Mouse (Mus musculus): ENCODE measurements around the gene Sh3bp5l. TPM values are rescaled to one million over a fixed set of nuclear protein-coding genes. Genes with fewer than 3 reads are reported as not detected.
A peak's percentile ranks its signal among the peaks of the same experiment; 100 is the strongest.
"Not testable (repeated sequence)": the region's sequence is repeated elsewhere in the genome, so short reads cannot be mapped to it uniquely, and the experiment has no call there.

The Sh3bp5l gene
- polyA plus RNA-seq, 2 experiments = 9.0 to 9.1 TPM

DNA sequence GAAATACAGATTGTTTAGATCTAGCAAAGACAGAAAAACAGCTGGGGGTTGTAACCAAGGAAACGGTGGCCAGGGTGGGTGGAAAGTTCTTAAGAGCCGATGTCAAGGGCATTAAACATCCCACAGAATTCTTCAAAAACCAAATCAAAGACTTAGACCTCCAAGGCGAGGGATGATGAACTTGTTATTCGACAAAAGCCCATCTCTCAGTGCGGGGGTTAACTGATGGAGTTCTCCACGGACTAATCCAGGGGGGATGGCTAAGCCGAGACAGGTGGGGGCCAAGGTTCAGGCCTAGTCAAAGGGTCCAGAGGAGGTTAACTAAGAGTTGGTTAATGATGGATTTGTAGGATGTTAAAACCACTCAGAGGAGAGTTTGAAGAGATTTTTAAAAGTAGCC lies 26.9 kb upstream of the Sh3bp5l start:
- Histone ChIP-seq H3K27ac (no peak overlapping the region), H3K4me1 (replicated peaks; ENCODE audit: control insufficient read depth in 2 of 2, insufficient read depth in 2 of 2, low read length in 1 of 2) (peaks cover 12 to 19% of the 10 kb centered on the region in 2 experiments), H3K36me3 (replicated peaks; ENCODE audit: control insufficient read depth, insufficient read depth, low read depth) (no peaks in the 10 kb centered on the region), H3K4me3 (ENCODE audit: insufficient read depth in 1 of 2, low read depth in 2 of 2, low read length in 2 of 2) (peak overlapping the region; percentile 10 to 29; a peak in 2 of 4 replicates), H3K9ac (replicated peaks) (no peak overlapping the region), H3K4me2 (ENCODE audit: low read depth) (peak overlapping the region; percentile 66), H3K27me3 (ENCODE audit: control insufficient read depth, insufficient read depth, low read length) (no peaks in the 10 kb centered on the region), H3K9me3 (ENCODE audit: control insufficient read depth, low read length) (no peaks in the 10 kb centered on the region)
- TF ChIP-seq EP300 (IDR thresholded peaks at IDR 0.05; ENCODE audit: low read depth) = no peak
- no peak for TF ChIP-seq CTCF (IDR thresholded peaks at IDR 0.05; ENCODE audit: low read depth)
- ATAC-seq (ENCODE audit: insufficient read depth) = no peak
- no peak for DNase-seq (ENCODE audit: low read depth in 3 of 3, low spot score in 3 of 3)
- WGBS (ENCODE audit: insufficient replicate concordance) = 52% methylated on average over 7 of the region's 7 CpGs

- DNase-seq (ENCODE audit: low read depth in 3 of 3, low spot score in 3 of 3); H3K27ac ChIP-seq; H3K4me3 ChIP-seq (ENCODE audit: insufficient read depth in 1 of 2, low read depth in 2 of 2, low read length in 2 of 2); H3K9me3 ChIP-seq (ENCODE audit: control insufficient read depth, low read length); H3K36me3 ChIP-seq (replicated peaks; ENCODE audit: control insufficient read depth, insufficient read depth, low read depth); H3K9ac ChIP-seq (replicated peaks); H3K4me2 ChIP-seq (ENCODE audit: low read depth); ATAC-seq (ENCODE audit: insufficient read depth); H3K27me3 ChIP-seq (ENCODE audit: control insufficient read depth, insufficient read depth, low read length): not testable (repeated sequence)
- 80% methylated on average over 8 of the region's 8 CpGs for WGBS (ENCODE audit: insufficient replicate concordance)
- peaks cover 12 to 19% of the 10 kb centered on the region in 2 experiments for H3K4me1 ChIP-seq (replicated peaks; ENCODE audit: control insufficient read depth in 2 of 2, insufficient read depth in 2 of 2, low read length in 1 of 2)
Observed at GRCm38 (mm10) chr11:58305299-58305698, 25.2 kb upstream of the Sh3bp5l start.

DNA sequence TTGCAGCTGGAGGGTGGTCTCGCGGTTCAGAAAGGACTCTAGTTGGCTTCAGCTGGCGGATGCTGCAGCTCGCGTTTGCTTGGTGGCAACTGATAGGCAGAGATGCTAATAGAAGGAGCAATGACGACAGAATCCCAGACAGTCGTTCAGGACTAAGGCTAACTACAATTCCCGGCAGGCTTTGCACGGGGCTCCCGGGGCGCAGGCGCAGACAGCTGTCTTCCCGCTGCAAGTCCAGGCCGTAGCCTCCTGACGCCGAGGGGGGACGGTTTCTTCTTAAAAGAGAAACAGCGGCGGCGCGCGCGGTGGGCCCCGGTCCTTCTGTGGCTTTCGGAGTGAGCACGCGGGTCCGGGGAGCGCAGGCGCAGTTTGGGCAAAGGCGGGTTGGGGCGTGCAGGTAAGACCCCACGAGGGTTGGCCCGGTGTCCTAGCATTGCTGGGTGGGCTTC lies 23.6 kb upstream of the Sh3bp5l start, which contains the start of gene Zfp692:
Gene Zfp692, plus strand, starts transcription at position 210 of the 449 bp plus-strand sequence.
- peak within 1 kb of the TSS; percentile 82 for H3K9ac ChIP-seq (replicated peaks)
- under 1% methylated on average over 34 of the region's 34 CpGs for WGBS (ENCODE audit: insufficient replicate concordance)

DNA sequence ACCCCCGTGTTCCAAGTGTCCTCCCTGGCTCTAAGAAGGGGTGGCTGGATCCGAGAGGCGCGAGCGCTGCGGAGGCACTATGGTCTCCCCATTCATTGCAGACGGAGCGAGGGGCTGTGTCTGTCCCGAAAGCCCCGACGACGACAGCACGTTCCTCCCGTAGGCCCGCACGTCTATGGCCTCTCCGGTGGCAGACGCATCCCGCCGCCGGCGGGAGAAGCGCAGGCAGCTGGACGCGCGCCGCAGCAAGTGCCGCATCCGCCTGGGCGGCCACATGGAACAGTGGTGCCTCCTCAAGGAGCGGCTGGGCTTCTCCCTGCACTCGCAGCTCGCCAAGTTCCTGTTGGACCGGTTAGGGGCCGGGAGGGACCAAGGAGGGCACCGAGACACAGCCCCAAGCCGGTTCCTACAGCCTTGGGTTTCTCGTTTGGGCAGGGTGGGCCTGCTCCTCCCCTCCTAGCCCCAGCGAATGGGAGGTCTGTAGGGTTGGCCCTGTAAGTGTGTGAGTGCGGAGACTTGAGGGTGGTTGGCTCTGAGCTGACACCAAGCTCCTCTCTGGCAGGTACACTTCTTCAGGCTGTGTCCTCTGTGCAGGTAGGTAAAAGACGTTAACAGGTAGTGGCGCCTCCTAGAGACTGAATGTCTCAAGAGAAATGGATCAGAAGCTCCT lies 23.0 kb upstream of the Sh3bp5l start:
- Histone ChIP-seq H3K4me2 (ENCODE audit: low read depth) (peak overlapping the region; percentile 95), H3K4me1 (replicated peaks; ENCODE audit: control insufficient read depth in 2 of 2, insufficient read depth in 2 of 2, low read length in 1 of 2) (peaks cover 12 to 14% of the 10 kb centered on the region in 2 experiments), H3K4me3 (ENCODE audit: insufficient read depth in 1 of 2, low read depth in 2 of 2, low read length in 2 of 2) (peak overlapping the region; percentile 54 to 76), H3K9ac (replicated peaks) (peak overlapping the region; percentile 82), H3K27me3 (ENCODE audit: control insufficient read depth, insufficient read depth, low read length) (no peaks in the 10 kb centered on the region), H3K9me3 (ENCODE audit: control insufficient read depth, low read length) (no peaks in the 10 kb centered on the region), H3K27ac (peak overlapping the region; percentile 61), H3K36me3 (replicated peaks; ENCODE audit: control insufficient read depth, insufficient read depth, low read depth) (no peaks in the 10 kb centered on the region)
- WGBS (ENCODE audit: insufficient replicate concordance) = under 1% methylated on average over 42 of the region's 42 CpGs
- DNase-seq (ENCODE audit: low read depth in 3 of 3, low spot score in 3 of 3) (peak in 2 of 3 experiments; percentile 47 to 50), ATAC-seq (ENCODE audit: insufficient read depth) (peak; percentile 69)
- TF ChIP-seq EP300 (IDR thresholded peaks at IDR 0.05; ENCODE audit: low read depth) = no peak
- TF ChIP-seq CTCF (IDR thresholded peaks at IDR 0.05; ENCODE audit: low read depth) = peak; percentile 29; the same call in 1 of the 2 replicates

More for the DNA sequence above, 23.6 kb upstream of the Sh3bp5l start, which contains the start of gene Zfp692:
- no peaks in the 10 kb centered on the region for H3K9me3 ChIP-seq (ENCODE audit: control insufficient read depth, low read length)
- H3K27me3 ChIP-seq (ENCODE audit: control insufficient read depth, insufficient read depth, low read length) = no peaks in the 10 kb centered on the region
- peak within 1 kb of the TSS; percentile 95 for H3K4me2 ChIP-seq (ENCODE audit: low read depth)
- DNase-seq (ENCODE audit: low read depth in 3 of 3, low spot score in 3 of 3) (peak; percentile 83 to 90 (median 86)), ATAC-seq (ENCODE audit: insufficient read depth) (peak; percentile 56)
- peaks cover 12 to 14% of the 10 kb centered on the region in 2 experiments for H3K4me1 ChIP-seq (replicated peaks; ENCODE audit: control insufficient read depth in 2 of 2, insufficient read depth in 2 of 2, low read length in 1 of 2)
- peak within 1 kb of the TSS; percentile 54 to 76 for H3K4me3 ChIP-seq (ENCODE audit: insufficient read depth in 1 of 2, low read depth in 2 of 2, low read length in 2 of 2)
- no peaks in the 10 kb centered on the region for H3K36me3 ChIP-seq (replicated peaks; ENCODE audit: control insufficient read depth, insufficient read depth, low read depth)
- peak within 1 kb of the TSS; percentile 61 for H3K27ac ChIP-seq
- TF ChIP-seq CTCF (IDR thresholded peaks at IDR 0.05; ENCODE audit: low read depth) (no peak), EP300 (IDR thresholded peaks at IDR 0.05; ENCODE audit: low read depth) (no peak)

GRCm38 (mm10) chr11:58308661-58309060 lies 21.9 kb upstream of the Sh3bp5l start:
- TF ChIP-seq EP300 (IDR thresholded peaks at IDR 0.05; ENCODE audit: low read depth) = no peak
- TF ChIP-seq CTCF (IDR thresholded peaks at IDR 0.05; ENCODE audit: low read depth) = no peak
- no peak for DNase-seq (ENCODE audit: low read depth in 3 of 3, low spot score in 3 of 3)

More at GRCm38 (mm10) chr11:58308661-58309060, 21.9 kb upstream of the Sh3bp5l start:
- no peaks in the 10 kb centered on the region for H3K9me3 ChIP-seq (ENCODE audit: control insufficient read depth, low read length)
- no peak overlapping the region for H3K9ac ChIP-seq (replicated peaks)
- WGBS (ENCODE audit: insufficient replicate concordance) = 90% methylated on average over 9 of the region's 9 CpGs
- no peaks in the 10 kb centered on the region for H3K36me3 ChIP-seq (replicated peaks; ENCODE audit: control insufficient read depth, insufficient read depth, low read depth)
- no peak for ATAC-seq (ENCODE audit: insufficient read depth)
- no peak overlapping the region for H3K4me2 ChIP-seq (ENCODE audit: low read depth)
- no peak overlapping the region for H3K4me3 ChIP-seq (ENCODE audit: insufficient read depth in 1 of 2, low read depth in 2 of 2, low read length in 2 of 2)
- H3K27ac ChIP-seq = no peak overlapping the region
- no peaks in the 10 kb centered on the region for H3K27me3 ChIP-seq (ENCODE audit: control insufficient read depth, insufficient read depth, low read length)
- H3K4me1 ChIP-seq (replicated peaks; ENCODE audit: control insufficient read depth in 2 of 2, insufficient read depth in 2 of 2, low read length in 1 of 2) = peaks cover 9 to 11% of the 10 kb centered on the region in 2 experiments; a peak in 3 of 4 replicates
